Mouse (Mus musculus): Measurements from ENCODE around the gene Gabbr1. TPM values are rescaled to one million over a fixed set of nuclear protein-coding genes. Genes with fewer than 3 reads are reported as not detected.

Gene Gabbr1
- total RNA-seq, 2 experiments from 2014 or later, result 679 to 696 TPM

Other genes starting within 250 kb of the Gabbr1 start
- gene H2-M10.6, start 233.8 kb upstream of the Gabbr1 start, total RNA-seq (2021), result not detected
- 10 to 100 TPM; 18.1 to 20.4 TPM for gene Trim26, start 208.8 kb upstream of the Gabbr1 start, total RNA-seq (2021)
- gene Trim15, start 178.8 kb upstream of the Gabbr1 start, total RNA-seq (2021), result not detected
- not detected for gene Trim10, start 176.4 kb upstream of the Gabbr1 start, total RNA-seq (2021)
- gene Trim40, start 155.8 kb upstream of the Gabbr1 start, total RNA-seq (2021), result not detected
- not detected for gene Trim31, start 147.8 kb upstream of the Gabbr1 start, total RNA-seq (2021)
- gene Rnf39, start 103.0 kb upstream of the Gabbr1 start, total RNA-seq (2021), result 1 to 10 TPM; 7.1 to 9.9 TPM
- gene Ppp1r11, start 94.2 kb upstream of the Gabbr1 start, total RNA-seq (2021), result 100 to 1,000 TPM; 126 to 130 TPM
- 10 to 100 TPM; 32.1 to 33.5 TPM for gene Znrd1, start 87.4 kb upstream of the Gabbr1 start, total RNA-seq (2021)
- 1 to 10 TPM; 3.6 to 3.8 TPM for gene Znrd1as, start 87.4 kb upstream of the Gabbr1 start, total RNA-seq (2021)
- gene 2410137M14Rik, start 64.7 kb upstream of the Gabbr1 start, total RNA-seq (2021), result not detected
- 1 to 10 TPM in 1 of 2 experiments, under 1 TPM in 1; 0.69 to 1.2 TPM for gene H2-M5, start 56.4 kb upstream of the Gabbr1 start, total RNA-seq (2021)
- 10 to 100 TPM; 11.5 to 20.4 TPM for gene Zfp57, start 44.8 kb upstream of the Gabbr1 start, total RNA-seq (2021)
- gene Mog, start 22.6 kb upstream of the Gabbr1 start, total RNA-seq (2021), result 10 to 100 TPM; 48.3 to 87.0 TPM
- not detected for gene Olfr90, start 42.5 kb downstream of the Gabbr1 start, total RNA-seq (2021)
- not detected for gene Olfr91, start 52.3 kb downstream of the Gabbr1 start, total RNA-seq (2021)
- gene Olfr92, start 74.1 kb downstream of the Gabbr1 start, total RNA-seq (2021), result not detected
- not detected for gene Olfr93, start 115.5 kb downstream of the Gabbr1 start, total RNA-seq (2021)
- not detected for gene Ubd, start 147.9 kb downstream of the Gabbr1 start, total RNA-seq (2021)
- gene Olfr94, start 155.0 kb downstream of the Gabbr1 start, total RNA-seq (2021), result not detected
- not detected for gene Olfr95, start 167.2 kb downstream of the Gabbr1 start, total RNA-seq (2021)
- gene Olfr96, start 174.2 kb downstream of the Gabbr1 start, total RNA-seq (2021), result not detected
- not detected for gene Olfr97, start 191.4 kb downstream of the Gabbr1 start, total RNA-seq (2021)
- gene Olfr98, start 217.8 kb downstream of the Gabbr1 start, total RNA-seq (2021), result not detected
- 1 to 10 TPM; 3.2 to 3.4 TPM for gene H2-M3, start 224.3 kb downstream of the Gabbr1 start, total RNA-seq (2021)
- gene Olfr99, start 237.5 kb downstream of the Gabbr1 start, total RNA-seq (2021), result not detected

All from left cerebral cortex, postnatal 36 days (tissue).